Mouse (Mus musculus) heart, adult 2 months (tissue): ENCODE measurements around the gene Rdm1.

Experiments
- CTCF ChIP-seq: fragments of 200-600 bp; IDR thresholded peaks from 2 replicates; pipeline ENCODE4 v1.8.1; 2022; ENCODE audit warnings: antibody characterized with exemption, mild to moderate bottlenecking, moderate library complexity
- EP300 ChIP-seq: fragments of 200-500 bp; IDR thresholded peaks from 2 replicates; pipeline ENCODE4 v1.6.1; 2011; ENCODE audit warnings: low read depth, low read length, control low read depth; ENCODE audit not compliant: insufficient read depth
- POLR2A ChIP-seq: fragments of 200-500 bp; IDR thresholded peaks from 2 replicates; pipeline ENCODE4 v1.6.1; 2011; ENCODE audit warnings: mild to moderate bottlenecking, low read depth, low read length, control low read depth; ENCODE audit not compliant: insufficient read depth

- TF ChIP-seq EP300 (no peak), POLR2A (no peak), CTCF (no peak)
Measured at GRCm38 (mm10) chr11:101665636-101665992, 38.6 kb downstream of the Rdm1 start.
